Mouse (Mus musculus): ENCODE results near the gene Samt3. TPM values are rescaled to one million over a fixed set of nuclear protein-coding genes. Genes with fewer than 3 reads are reported as not detected.

The Samt3 gene
- not detected for total RNA-seq (2021)

GRCm38 (mm10) chrX:86043899-86044298 is at the start of gene Samt3:
TSS of gene Samt3 (plus strand) at chrX:86044199.
- DNase-seq, result no peak
- intact Hi-C loops (cut with DNase I), result no loop called here

DNA sequence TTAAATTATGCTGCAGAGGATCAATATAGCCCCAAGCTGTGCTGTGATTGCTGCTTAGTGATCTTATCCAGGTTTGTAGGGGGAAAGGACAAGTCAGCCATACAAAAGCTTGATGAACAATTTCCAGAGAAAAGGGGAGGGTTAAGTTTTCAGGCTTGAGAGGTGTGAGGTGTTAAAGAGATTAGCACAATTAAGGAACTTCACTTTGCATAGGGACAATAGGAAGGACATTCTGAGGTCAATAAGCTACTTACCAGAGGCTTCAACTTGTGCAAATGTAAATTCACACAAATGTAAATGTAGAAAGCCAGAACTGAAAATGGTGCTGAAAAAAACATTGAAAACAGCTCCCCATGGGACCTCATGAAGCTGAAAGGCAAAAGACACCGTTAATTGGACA is 27.4 kb upstream of the Samt3 start:
- intact Hi-C loops (cut with DNase I), result no loop called here
- no peak for DNase-seq

DNA sequence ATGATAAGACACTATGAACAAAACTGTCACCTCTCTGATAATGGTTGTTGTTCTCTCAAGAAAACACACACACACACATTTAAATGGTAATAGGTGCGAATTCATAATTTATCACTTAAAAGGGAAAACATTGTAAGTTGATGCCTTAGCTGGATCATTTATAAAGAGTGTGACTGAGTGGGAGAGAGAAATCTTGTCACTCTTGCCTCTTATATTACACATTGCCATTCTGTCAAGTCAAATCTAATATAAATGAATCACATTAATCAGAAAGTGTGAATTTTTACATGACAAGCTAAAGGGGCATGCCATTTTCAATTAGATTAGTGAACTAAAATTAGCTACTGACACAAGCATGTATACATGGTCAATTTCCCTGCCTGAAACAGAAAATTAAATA is 44.7 kb downstream of the Samt3 start:
- intact Hi-C loops (cut with DNase I), result no loop called here
- no peak for DNase-seq

Other genes with a start within 250 kb of the Samt3 start
- gene 5430427O19Rik, start 173.8 kb upstream of the Samt3 start, total RNA-seq (2021), result under 1 TPM; 0.22 TPM
- not detected for gene Nr0b1, start 147.6 kb downstream of the Samt3 start, total RNA-seq (2021)

Measured in heart, postnatal 36 days (tissue).